Mouse (Mus musculus) right cerebral cortex, adult 2 months (tissue): ENCODE data around the gene Rad51c.
"Not testable (repeated sequence)": the region's sequence is repeated elsewhere in the genome, so short reads cannot be mapped to it uniquely, and the experiment has no call there.

ENCODE experiments used
- DNase-seq, 2 experiments: peaks; one replicate each; pipeline ENCODE4 v3.0.0; 2021 to 2022; ENCODE audit warnings: low spot score in 2 of 2

Gene Rad51c

GRCm38 (mm10) chr11:87432447-87432846, 27.7 kb upstream of the Rad51c start:
- DNase-seq = no peak

- DNase-seq = not testable (repeated sequence)
Observed at GRCm38 (mm10) chr11:87431813-87432212, 27.1 kb upstream of the Rad51c start.

DNA sequence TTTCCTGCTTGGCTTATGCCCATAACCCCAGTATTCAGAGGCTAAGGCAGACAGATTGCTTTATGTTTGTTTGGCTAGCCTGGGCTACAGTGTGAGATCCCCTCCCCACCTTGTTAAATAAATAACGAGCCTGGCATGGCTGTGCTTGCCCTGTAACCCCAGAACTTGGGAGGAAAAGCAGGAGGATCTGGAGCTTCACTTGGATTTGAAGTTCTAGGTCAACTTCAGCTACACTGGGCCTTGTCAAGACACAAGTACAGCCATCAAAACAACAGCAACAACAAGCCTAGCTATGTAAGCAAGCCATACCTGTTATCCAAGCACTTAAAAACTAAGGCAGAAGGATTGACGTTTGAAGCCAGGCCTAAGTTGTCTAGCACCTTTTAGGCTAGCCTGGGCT, 25.6 kb upstream of the Rad51c start:
- no peak for DNase-seq

GRCm38 (mm10) chr11:87429363-87429762, 24.6 kb upstream of the Rad51c start:
- no peak for DNase-seq

DNA sequence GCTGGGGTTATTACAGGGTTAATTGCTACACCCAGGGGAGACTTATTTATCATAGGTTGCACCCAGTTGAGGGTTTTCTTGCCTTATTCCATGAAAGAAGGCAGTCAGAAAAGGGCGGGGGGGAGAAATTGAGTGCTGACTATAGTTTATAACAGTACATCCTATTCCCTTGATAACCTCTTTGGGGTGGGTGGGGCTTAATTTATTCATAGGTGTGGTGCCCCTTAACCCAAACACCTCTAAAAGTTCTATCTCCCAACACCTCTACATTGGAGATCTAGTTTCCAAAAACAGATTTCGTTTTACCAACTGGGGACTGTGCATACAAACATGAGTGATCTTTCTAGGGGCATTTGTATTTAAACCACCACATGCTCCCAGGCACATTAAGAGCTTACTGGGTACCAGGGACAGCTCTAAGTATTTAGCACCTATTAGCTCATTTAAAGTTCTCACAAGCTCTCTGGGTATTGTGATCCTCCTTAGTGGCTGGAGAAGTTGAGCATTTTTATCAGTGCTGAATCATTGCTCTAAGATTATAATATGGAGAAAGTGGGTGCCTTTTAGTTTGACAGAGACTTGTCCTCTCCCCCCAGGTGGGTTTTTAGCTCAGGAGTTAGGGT, 23.4 kb upstream of the Rad51c start:
- no peak for DNase-seq

GRCm38 (mm10) chr11:87427273-87428050, 22.7 kb upstream of the Rad51c start:
- no peak for DNase-seq

DNA sequence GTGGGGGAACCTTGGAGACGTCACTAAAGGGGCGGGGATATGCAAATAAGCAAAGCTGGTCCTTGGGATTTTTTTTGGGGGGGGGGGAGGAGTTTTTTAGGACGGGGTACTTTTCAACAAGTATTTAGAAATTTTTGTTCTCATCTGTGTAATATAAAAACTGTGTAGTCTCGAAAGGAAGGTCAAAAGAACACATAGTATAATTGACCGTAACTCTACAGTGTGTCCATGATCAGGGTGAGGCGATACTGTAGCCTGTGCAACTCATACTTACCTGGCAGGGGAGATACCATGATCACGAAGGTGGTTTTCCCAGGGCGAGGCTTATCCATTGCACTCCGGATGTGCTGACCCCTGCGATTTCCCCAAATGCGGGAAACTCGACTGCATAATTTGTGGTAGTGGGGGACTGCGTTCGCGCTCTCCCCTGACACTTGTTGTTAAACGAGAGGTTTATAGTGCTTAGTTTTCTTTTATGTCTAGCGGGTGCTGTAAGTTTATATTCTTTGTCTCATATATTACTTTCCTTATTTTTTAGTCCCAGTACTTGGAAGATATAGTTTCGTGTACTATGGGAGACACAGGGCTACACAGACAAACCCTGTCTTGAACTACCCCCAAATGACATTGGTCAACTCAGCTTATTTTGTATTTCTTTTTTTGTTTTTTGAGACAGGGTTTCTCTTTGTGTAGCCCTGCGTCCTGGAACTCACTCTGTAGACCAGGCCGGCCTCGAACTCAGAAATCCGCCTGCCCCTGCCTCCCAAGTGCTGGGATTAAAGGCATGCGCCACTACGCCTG, 21.9 kb upstream of the Rad51c start:
- DNase-seq = peak; percentile 75 to 85

- no peak for DNase-seq
Observed at GRCm38 (mm10) chr11:87426121-87426449, 21.3 kb upstream of the Rad51c start.

DNA sequence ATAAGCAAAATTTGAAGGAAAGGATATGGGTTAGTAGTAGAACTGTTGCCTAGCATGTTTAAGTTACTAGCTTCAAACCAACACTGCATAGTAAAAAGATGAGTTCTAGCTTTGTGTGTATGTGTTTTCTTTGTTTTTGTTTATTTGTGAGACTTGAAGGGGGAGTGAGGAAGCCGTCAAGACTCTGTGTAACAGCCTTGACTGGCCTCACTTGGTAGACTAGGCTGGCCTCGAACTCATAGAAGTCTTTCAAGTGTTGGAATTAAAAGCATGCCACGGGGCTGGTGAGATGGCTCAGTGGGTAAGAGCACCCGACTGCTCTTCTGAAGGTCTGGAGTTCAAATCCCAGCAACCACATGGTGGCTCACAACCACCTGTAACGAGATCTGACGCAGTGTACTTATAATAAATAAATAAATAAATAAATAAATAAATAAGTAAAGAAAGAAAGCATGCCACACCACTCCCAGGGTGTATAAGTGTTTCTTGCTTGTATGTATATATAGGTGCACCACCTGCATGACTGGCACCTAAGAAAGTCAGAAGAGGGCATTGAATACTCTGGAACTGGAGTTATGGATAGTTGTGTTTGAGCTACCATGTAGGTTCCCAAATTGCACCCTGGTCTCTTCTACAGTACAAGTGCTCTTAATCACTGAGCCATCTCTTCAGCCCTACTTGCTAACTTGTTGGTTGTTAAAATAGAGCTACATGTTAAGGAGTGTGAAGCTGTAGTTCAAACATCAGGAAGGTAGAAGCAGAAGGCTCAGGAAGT, 19.0 kb upstream of the Rad51c start:
- DNase-seq = no peak

DNA sequence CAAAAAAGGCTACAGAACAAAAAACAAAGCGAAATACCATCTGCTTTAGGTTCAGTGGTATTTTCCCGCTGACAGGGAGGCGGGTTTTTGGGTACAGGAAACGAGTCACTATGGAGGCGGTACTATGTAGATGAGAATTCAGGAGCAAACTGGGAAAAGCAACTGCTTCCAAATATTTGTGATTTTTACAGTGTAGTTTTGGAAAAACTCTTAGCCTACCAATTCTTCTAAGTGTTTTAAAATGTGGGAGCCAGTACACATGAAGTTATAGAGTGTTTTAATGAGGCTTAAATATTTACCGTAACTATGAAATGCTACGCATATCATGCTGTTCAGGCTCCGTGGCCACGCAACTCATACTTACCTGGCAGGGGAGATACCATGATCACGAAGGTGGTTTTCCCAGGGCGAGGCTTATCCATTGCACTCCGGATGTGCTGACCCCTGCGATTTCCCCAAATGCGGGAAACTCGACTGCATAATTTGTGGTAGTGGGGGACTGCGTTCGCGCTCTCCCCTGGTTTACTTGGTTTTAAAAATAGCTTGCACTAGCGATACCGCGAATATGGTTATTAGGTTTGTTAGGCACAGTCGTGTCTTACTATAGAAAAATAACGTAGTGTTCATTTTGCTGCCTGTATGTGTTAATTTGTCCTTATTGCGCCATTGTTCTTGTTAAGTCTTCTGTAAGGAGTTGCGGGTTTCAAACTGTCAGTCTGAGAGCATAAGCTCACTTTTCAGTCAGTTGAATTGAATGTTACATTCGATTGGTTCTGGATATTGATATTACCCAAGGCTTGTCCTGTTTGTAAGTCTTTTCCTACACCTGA, 18.0 kb upstream of the Rad51c start:
- DNase-seq = peak; percentile 88

DNA sequence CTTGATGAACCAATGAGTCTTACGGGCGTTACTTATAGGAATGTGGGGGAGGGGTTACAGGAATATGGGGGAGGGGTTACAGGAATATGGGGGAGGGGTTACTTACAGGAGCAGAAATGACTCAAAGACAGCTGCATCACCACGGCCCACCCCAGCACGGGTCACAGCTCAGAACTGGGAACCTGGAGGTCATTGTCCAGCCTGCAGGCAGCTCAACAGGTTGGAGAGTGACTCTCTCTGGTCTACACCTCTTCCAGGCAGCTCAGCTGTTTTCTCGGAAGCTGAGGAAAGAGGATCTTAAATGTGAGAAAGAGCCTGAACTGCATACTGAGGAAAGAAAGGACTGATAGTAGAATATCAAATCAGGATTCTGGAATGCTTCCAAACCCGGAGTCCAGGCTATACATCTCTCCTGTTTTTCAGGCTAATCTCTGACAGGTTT, 17.0 kb upstream of the Rad51c start:
- no peak for DNase-seq

DNA sequence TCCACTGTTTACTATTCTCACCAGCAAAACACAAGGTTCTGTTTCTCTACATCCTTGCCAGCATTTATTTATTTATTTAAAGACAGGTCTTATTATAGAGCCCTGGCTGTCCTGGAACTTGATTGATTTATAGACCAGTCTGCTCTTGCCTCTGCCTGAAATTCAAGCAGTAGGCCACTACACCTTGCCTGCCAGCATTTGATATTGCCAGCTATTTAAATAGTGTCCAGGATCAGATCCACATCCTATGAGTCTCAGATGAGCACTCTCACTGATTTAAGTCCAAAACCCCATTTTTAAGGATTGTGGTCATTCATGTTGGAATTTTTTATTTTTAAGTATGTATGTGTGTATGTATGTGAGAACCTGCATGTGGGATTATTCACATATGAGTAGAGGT, 16.1 kb upstream of the Rad51c start:
- DNase-seq = no peak

- DNase-seq = no peak
Observed at GRCm38 (mm10) chr11:87416120-87416519, 11.4 kb upstream of the Rad51c start.

DNA sequence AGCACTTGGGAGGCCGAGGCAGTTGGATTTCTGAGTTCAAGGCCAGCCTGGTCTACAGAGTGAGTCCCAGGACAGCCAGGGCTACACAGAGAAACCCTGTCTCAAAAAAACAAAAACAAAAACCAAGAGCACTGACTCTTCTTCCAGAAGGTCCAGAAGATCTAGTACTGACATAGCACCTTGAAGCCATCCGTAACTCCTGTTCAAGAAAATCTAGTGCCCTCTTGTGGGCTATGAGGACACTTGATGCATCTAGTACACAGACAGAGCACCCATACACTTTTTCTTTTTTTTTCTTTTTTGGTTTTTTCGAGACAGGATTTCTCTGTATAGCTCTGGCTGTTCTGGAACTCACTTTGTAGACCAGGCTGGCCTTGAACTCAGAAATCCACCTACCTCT, 8.7 kb upstream of the Rad51c start:
- not testable (repeated sequence) for DNase-seq

GRCm38 (mm10) chr11:87404111-87404853, 472 bp downstream of the Rad51c start:
- peak; percentile 93 to 96 for DNase-seq

- no peak for DNase-seq
Observed at GRCm38 (mm10) chr11:87398402-87398801, 6.4 kb downstream of the Rad51c start.

GRCm38 (mm10) chr11:87393855-87394254, 10.9 kb downstream of the Rad51c start:
- DNase-seq = peak; percentile 69 to 74

DNA sequence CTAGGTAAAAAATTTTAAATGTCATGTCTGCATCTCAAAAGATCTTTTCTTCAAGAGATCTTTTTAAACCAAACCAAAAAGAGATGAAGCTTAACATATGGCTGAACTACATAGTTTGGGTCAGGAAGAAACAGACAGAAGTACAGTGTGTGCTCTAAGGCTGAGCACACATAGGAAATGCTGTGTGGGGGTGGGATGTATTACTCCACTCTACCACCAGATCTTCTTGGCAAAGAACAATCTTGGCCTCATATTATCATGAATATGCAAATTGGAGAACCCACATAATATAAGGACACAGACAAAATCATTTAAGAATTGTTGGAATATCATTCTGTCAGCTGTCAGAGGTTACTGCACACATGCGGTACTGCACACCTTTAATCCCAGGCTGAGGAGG, 19.1 kb downstream of the Rad51c start:
- DNase-seq = peak in 1 of 2 experiments; percentile 8

DNA sequence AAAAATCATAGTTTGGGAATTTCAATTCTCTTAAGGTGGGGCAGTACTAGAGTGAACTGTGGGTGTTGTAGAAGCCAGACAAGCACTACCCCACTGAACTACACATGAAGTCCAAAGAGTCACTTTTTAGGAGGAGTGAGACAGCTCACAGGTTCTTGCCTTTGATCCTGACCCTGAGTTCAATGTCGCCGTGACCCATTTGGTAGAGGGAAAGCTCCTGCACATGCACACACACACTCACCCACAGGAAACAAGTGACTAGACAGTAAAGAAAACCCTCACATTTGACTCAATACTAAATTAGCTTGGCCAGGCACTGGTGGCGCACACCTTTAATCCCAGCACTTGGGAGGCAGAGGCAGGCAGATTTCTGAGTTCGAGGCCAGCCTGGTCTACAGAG, 20.2 kb downstream of the Rad51c start:
- DNase-seq = no peak

- no peak for DNase-seq
Observed at GRCm38 (mm10) chr11:87367865-87368580, 36.7 kb downstream of the Rad51c start.
